Mouse (Mus musculus): ENCODE measurements around the gene Odf3l1. TPM values are rescaled to one million over a fixed set of nuclear protein-coding genes. Genes with fewer than 3 reads are reported as not detected.
"Not testable (repeated sequence)": the region's sequence is repeated elsewhere in the genome, so short reads cannot be mapped to it uniquely, and the experiment has no call there.

The Odf3l1 gene
- polyA plus RNA-seq (2014; fragmentation: Nextera tagmentation; extraction: Ambion mirVana), result not detected in 2 replicates

DNA sequence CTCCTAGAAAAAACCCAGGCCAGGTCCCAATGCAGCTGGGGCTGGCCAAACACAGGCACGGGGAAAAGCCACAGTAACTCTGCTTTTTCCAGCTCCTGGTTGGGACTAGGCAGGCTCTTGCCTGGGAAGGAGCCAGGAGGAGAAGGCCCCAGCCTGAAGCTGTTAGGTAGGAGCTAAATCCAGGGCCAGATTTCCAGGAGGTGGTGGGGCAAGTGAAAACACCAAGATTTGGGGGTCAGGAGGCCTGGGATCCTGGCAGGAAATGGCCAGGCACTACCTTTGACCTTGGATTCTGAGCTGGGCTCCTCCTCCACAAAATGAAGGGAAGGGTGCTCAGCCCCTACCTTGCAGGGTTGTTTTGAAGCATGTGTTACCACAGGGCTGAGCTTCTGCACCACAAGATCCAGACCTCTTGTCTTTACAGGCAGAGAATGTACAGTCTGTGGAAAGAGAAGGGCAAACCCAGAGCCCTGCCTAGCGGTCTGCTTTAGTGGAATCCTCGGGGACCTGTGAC, at the start of gene Odf3l1:
Odf3l1 (minus strand) TSS at position 464 of the 514 bp plus-strand sequence.
- no peak for ATAC-seq (ENCODE audit: low FRiP score)
- 17% methylated on average over 3 of the region's 3 CpGs for WGBS
- no peak within 1 kb of the TSS for H3K27ac ChIP-seq (ENCODE audit: low read depth, low read length)
- peak within 1 kb of the TSS; percentile 39 for H3K9ac ChIP-seq (ENCODE audit: low read length)
- peak within 1 kb of the TSS; percentile 46 for H3K4me2 ChIP-seq
- H3K4me3 ChIP-seq (ENCODE audit: low read depth, low read length), result peak within 1 kb of the TSS; percentile 25
- peaks cover 5% of the 10 kb centered on the region; the same call in 1 of the 2 replicates for H3K4me1 ChIP-seq (ENCODE audit: control insufficient read depth, insufficient read depth, low read length)
- H3K9me3 ChIP-seq (ENCODE audit: control insufficient read depth, low read length), result no peaks in the 10 kb centered on the region
- H3K27me3 ChIP-seq (ENCODE audit: control insufficient read depth, insufficient read depth, low read length), result peaks cover 6% of the 10 kb centered on the region; the same call in 1 of the 2 replicates
- no peak for DNase-seq (ENCODE audit: low spot score, missing footprints)
- H3K36me3 ChIP-seq (ENCODE audit: control insufficient read depth, insufficient read depth, low read length), result no peaks in the 10 kb centered on the region

DNA sequence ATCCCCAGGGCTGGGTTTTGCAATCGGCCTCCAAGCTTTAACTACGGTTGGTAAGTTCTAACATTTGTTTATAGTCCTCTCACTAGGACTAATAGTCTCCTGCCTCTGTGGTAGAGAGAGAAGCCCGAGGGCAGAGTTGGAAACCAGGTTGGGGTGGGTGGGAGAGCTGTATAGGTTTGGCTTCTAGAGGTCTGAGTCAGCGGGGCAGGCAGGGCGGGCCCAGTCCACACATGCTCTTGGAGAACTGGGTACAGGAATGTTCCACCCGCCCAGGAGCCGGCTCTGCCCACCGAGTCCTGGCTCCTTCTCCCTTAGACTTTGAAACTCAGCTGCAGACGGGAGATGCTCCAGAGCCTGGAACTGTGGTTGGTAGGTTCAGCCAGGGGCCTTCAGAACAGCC, 49.5 kb upstream of the Odf3l1 start:
- no peak overlapping the region for H3K4me3 ChIP-seq (ENCODE audit: low read depth, low read length)
- H3K9me3 ChIP-seq (ENCODE audit: control insufficient read depth, low read length), result no peaks in the 10 kb centered on the region
- WGBS, result 90% methylated on average over 9 of the region's 9 CpGs
- ATAC-seq (ENCODE audit: low FRiP score) (no peak), DNase-seq (ENCODE audit: low spot score, missing footprints) (no peak)
- no peaks in the 10 kb centered on the region for H3K4me1 ChIP-seq (ENCODE audit: control insufficient read depth, insufficient read depth, low read length)
- no peaks in the 10 kb centered on the region for H3K27me3 ChIP-seq (ENCODE audit: control insufficient read depth, insufficient read depth, low read length)
- H3K27ac ChIP-seq (ENCODE audit: low read depth, low read length), result no peak overlapping the region
- H3K9ac ChIP-seq (ENCODE audit: low read length), result no peak overlapping the region
- H3K4me2 ChIP-seq, result no peak overlapping the region
- peaks cover 2% of the 10 kb centered on the region; the same call in 1 of the 2 replicates for H3K36me3 ChIP-seq (ENCODE audit: control insufficient read depth, insufficient read depth, low read length)

DNA sequence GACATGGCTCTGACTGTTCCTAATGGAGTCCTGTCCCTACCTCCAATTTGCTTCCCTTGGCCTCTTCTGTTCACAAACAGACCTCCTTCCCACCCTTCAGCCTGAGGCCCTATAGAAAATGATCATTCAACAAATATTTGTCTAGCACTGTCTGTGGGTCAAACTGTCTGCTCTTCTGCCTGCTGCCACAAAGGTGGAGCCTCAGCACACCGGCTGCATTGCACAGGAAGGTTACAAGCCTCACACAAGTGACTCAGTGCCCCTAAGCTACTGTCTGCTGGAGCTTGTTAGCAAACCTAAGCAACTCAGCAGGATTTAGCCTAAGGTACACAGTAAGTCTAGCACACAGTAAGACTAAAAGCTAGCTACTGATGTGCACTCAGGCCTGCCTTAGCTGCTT, 46.5 kb upstream of the Odf3l1 start:
- no peak overlapping the region for H3K4me2 ChIP-seq
- no peaks in the 10 kb centered on the region for H3K9me3 ChIP-seq (ENCODE audit: control insufficient read depth, low read length)
- H3K27me3 ChIP-seq (ENCODE audit: control insufficient read depth, insufficient read depth, low read length), result no peaks in the 10 kb centered on the region
- H3K27ac ChIP-seq (ENCODE audit: low read depth, low read length), result no peak overlapping the region
- DNase-seq (ENCODE audit: low spot score, missing footprints) (no peak), ATAC-seq (ENCODE audit: low FRiP score) (no peak)
- no peak overlapping the region for H3K4me3 ChIP-seq (ENCODE audit: low read depth, low read length)
- no peaks in the 10 kb centered on the region for H3K36me3 ChIP-seq (ENCODE audit: control insufficient read depth, insufficient read depth, low read length)
- no peak overlapping the region for H3K9ac ChIP-seq (ENCODE audit: low read length)
- WGBS, result 71% methylated on average over 1 of the region's 1 CpGs
- H3K4me1 ChIP-seq (ENCODE audit: control insufficient read depth, insufficient read depth, low read length), result no peaks in the 10 kb centered on the region

DNA sequence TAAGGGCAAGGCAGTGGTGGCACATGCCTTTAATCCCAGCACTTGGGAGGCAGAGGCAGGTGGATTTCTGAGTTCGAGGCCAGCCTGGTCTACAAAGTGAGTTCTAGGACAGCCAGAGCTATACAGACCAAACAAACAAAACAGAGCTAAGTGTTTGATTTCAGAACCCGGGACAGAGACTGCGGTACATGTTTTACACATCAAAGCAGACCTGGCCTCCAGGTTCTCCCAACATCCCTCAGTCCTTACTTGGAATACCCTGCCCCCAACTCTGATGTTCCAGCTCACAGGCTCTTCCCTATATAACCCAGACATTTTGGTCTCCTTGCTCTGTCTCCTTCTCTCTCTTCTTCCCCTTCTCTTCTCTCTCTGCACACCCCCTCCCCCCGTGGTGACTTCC, 45.5 kb upstream of the Odf3l1 start:
- not testable (repeated sequence) for ATAC-seq (ENCODE audit: low FRiP score); H3K9ac ChIP-seq (ENCODE audit: low read length); H3K4me1 ChIP-seq (ENCODE audit: control insufficient read depth, insufficient read depth, low read length); H3K36me3 ChIP-seq (ENCODE audit: control insufficient read depth, insufficient read depth, low read length); H3K27ac ChIP-seq (ENCODE audit: low read depth, low read length); H3K9me3 ChIP-seq (ENCODE audit: control insufficient read depth, low read length); H3K4me3 ChIP-seq (ENCODE audit: low read depth, low read length); H3K27me3 ChIP-seq (ENCODE audit: control insufficient read depth, insufficient read depth, low read length); H3K4me2 ChIP-seq; DNase-seq (ENCODE audit: low spot score, missing footprints)
- 65% methylated on average over 4 of the region's 4 CpGs for WGBS

DNA sequence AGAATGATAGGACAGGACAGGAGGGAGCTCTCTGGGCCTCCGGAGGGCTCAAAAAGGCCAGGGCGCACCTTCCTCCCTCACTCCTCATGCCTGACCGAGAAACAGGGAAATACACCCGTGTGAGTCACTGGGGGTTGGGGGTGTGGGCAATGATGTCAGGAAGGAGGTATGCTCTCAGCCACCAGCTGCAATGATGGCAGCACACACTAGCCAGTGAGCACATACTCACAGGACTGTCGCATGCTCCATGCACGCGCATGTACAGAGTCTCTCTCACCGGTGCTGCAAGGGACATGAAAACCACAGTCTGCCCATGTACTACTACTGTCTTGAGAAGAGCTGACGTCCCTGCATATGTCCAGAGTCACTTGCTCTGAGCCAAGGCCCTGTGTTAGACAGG, 43.1 kb upstream of the Odf3l1 start:
- no peaks in the 10 kb centered on the region for H3K27me3 ChIP-seq (ENCODE audit: control insufficient read depth, insufficient read depth, low read length)
- no peaks in the 10 kb centered on the region for H3K36me3 ChIP-seq (ENCODE audit: control insufficient read depth, insufficient read depth, low read length)
- no peak overlapping the region for H3K4me2 ChIP-seq
- H3K9ac ChIP-seq (ENCODE audit: low read length), result no peak overlapping the region
- H3K4me3 ChIP-seq (ENCODE audit: low read depth, low read length), result no peak overlapping the region
- H3K9me3 ChIP-seq (ENCODE audit: control insufficient read depth, low read length), result no peaks in the 10 kb centered on the region
- WGBS, result 85% methylated on average over 9 of the region's 9 CpGs
- H3K4me1 ChIP-seq (ENCODE audit: control insufficient read depth, insufficient read depth, low read length), result no peaks in the 10 kb centered on the region
- ATAC-seq (ENCODE audit: low FRiP score), result no peak
- no peak overlapping the region for H3K27ac ChIP-seq (ENCODE audit: low read depth, low read length)
- DNase-seq (ENCODE audit: low spot score, missing footprints), result no peak

DNA sequence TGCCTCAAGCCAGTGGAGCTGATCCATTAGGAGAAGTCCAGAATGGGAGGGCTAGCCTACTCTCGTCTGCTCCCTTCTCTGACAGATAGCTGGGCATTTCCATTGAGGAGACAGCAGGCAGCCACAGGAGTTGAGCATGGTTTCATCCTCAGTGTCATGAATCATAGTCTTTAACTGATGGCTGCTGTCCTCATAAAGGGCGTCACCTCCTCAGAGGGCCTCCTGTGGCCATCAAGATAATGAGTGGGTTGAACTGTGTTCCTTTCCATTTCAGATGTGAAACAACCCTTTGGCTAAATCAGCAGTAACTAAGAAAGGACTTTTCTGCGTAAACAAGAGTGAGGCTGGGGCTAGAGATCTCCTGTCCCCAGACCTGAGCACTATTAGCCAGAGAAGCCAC, 39.2 kb upstream of the Odf3l1 start:
- no peak for DNase-seq (ENCODE audit: low spot score, missing footprints)
- Histone ChIP-seq H3K4me1 (ENCODE audit: control insufficient read depth, insufficient read depth, low read length) (no peaks in the 10 kb centered on the region), H3K36me3 (ENCODE audit: control insufficient read depth, insufficient read depth, low read length) (no peaks in the 10 kb centered on the region), H3K9ac (ENCODE audit: low read length) (no peak overlapping the region), H3K9me3 (ENCODE audit: control insufficient read depth, low read length) (no peaks in the 10 kb centered on the region), H3K4me2 (no peak overlapping the region), H3K27ac (ENCODE audit: low read depth, low read length) (no peak overlapping the region), H3K4me3 (ENCODE audit: low read depth, low read length) (no peak overlapping the region), H3K27me3 (ENCODE audit: control insufficient read depth, insufficient read depth, low read length) (no peaks in the 10 kb centered on the region)
- WGBS, result 84% methylated on average over 3 of the region's 3 CpGs
- ATAC-seq (ENCODE audit: low FRiP score), result no peak

DNA sequence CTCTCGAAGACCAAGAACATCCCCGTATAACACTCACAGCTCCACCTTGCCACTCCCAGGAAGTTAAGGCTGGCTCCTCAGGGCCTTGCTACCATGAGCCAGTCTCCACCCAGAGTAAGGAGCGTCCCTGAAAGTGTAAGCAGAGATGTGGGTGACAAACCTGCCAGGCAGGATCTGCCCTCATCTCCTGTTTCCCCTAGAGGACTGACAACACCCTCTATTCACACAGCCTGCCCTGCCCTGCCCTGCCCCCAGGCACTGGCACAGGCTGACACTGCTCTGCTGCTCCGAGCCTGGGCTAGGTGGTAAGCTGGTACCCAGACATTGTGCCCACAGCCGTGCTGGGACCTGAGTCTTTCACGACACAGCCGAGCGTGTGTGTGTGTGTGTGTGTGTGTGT, 36.7 kb upstream of the Odf3l1 start:
- Histone ChIP-seq H3K4me3 (ENCODE audit: low read depth, low read length) (no peak overlapping the region), H3K27me3 (ENCODE audit: control insufficient read depth, insufficient read depth, low read length) (no peaks in the 10 kb centered on the region), H3K9ac (ENCODE audit: low read length) (no peak overlapping the region), H3K36me3 (ENCODE audit: control insufficient read depth, insufficient read depth, low read length) (no peaks in the 10 kb centered on the region), H3K4me1 (ENCODE audit: control insufficient read depth, insufficient read depth, low read length) (no peaks in the 10 kb centered on the region), H3K27ac (ENCODE audit: low read depth, low read length) (no peak overlapping the region), H3K9me3 (ENCODE audit: control insufficient read depth, low read length) (no peaks in the 10 kb centered on the region), H3K4me2 (no peak overlapping the region)
- no peak for DNase-seq (ENCODE audit: low spot score, missing footprints)
- ATAC-seq (ENCODE audit: low FRiP score), result no peak
- 75% methylated on average over 8 of the region's 8 CpGs for WGBS

DNA sequence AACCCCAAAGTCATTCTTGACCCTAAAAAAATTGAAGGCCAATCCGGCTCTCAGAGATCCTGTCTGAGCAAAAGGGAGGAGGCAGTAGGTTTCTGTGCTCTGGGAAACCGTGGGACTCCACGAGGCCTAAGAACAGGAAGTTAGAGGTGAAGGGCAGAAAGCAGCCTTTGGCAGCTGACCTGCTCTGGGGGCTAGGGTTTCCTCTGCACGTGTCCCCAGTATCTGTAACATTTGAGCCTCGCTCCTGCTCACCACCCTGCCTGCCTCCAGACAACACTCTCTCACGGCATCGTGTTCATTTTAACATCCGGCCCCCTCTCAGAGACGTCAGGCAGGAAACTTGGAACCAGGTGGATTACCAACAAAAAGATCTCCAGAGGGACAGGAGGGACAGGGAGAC, 36.1 kb upstream of the Odf3l1 start:
- Histone ChIP-seq H3K27ac (ENCODE audit: low read depth, low read length) (no peak overlapping the region), H3K36me3 (ENCODE audit: control insufficient read depth, insufficient read depth, low read length) (no peaks in the 10 kb centered on the region), H3K4me3 (ENCODE audit: low read depth, low read length) (no peak overlapping the region), H3K9me3 (ENCODE audit: control insufficient read depth, low read length) (no peaks in the 10 kb centered on the region), H3K4me2 (no peak overlapping the region), H3K9ac (ENCODE audit: low read length) (no peak overlapping the region), H3K4me1 (ENCODE audit: control insufficient read depth, insufficient read depth, low read length) (no peaks in the 10 kb centered on the region), H3K27me3 (ENCODE audit: control insufficient read depth, insufficient read depth, low read length) (no peaks in the 10 kb centered on the region)
- DNase-seq (ENCODE audit: low spot score, missing footprints) (no peak), ATAC-seq (ENCODE audit: low FRiP score) (no peak)
- 75% methylated on average over 9 of the region's 9 CpGs for WGBS

DNA sequence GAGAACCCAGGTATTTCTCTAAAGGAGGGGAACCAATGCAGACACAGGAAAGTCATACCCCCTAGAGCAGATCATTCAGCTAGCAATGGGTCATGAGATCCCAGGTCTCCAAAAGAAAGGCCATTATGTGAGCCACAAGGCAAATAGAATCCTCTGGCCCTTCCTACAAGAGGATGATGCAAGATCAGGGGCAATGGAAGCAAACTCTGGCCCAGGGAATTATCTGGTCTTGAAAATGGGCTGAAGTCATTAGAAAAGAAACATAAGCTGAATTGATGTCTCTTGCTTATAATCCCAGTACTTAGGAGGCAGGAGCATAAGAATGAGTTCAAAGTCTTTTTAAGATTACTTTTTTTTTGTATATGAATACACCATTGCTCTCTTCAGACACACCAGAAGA, 35.6 kb upstream of the Odf3l1 start:
- DNase-seq (ENCODE audit: low spot score, missing footprints) (no peak), ATAC-seq (ENCODE audit: low FRiP score) (no peak)
- H3K9ac ChIP-seq (ENCODE audit: low read length), result no peak overlapping the region
- no peaks in the 10 kb centered on the region for H3K36me3 ChIP-seq (ENCODE audit: control insufficient read depth, insufficient read depth, low read length)
- no peaks in the 10 kb centered on the region for H3K9me3 ChIP-seq (ENCODE audit: control insufficient read depth, low read length)
- no peak overlapping the region for H3K27ac ChIP-seq (ENCODE audit: low read depth, low read length)
- no peaks in the 10 kb centered on the region for H3K4me1 ChIP-seq (ENCODE audit: control insufficient read depth, insufficient read depth, low read length)
- H3K27me3 ChIP-seq (ENCODE audit: control insufficient read depth, insufficient read depth, low read length), result no peaks in the 10 kb centered on the region
- H3K4me2 ChIP-seq, result no peak overlapping the region
- no peak overlapping the region for H3K4me3 ChIP-seq (ENCODE audit: low read depth, low read length)

DNA sequence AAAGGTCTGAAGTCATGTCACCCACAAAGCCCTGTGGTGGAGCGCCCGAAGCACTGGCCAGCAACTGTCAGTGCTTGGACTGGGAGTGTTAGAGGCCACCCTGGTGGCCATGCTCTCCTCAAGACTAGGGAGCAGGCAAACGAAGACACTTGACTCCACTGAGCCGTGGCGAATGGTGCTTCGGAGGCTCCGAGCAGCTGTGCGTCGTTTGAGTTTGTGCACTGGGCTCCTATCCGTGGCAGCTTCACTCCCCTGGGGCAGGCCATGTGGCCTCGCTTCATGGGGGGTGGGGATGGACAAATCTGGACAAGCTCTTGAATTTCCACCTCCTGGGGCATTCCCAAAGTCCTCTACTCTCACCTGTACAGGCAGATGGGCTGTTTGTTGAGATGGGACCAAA, 34.9 kb upstream of the Odf3l1 start:
- H3K36me3 ChIP-seq (ENCODE audit: control insufficient read depth, insufficient read depth, low read length), result no peaks in the 10 kb centered on the region
- ATAC-seq (ENCODE audit: low FRiP score) (no peak), DNase-seq (ENCODE audit: low spot score, missing footprints) (no peak)
- H3K27me3 ChIP-seq (ENCODE audit: control insufficient read depth, insufficient read depth, low read length), result no peaks in the 10 kb centered on the region
- 80% methylated on average over 11 of the region's 11 CpGs for whole genome bisulfite sequencing
- no peak overlapping the region for H3K9ac ChIP-seq (ENCODE audit: low read length)
- no peaks in the 10 kb centered on the region for H3K4me1 ChIP-seq (ENCODE audit: control insufficient read depth, insufficient read depth, low read length)
- no peaks in the 10 kb centered on the region for H3K9me3 ChIP-seq (ENCODE audit: control insufficient read depth, low read length)
- H3K4me2 ChIP-seq, result no peak overlapping the region
- H3K4me3 ChIP-seq (ENCODE audit: low read depth, low read length), result no peak overlapping the region
- no peak overlapping the region for H3K27ac ChIP-seq (ENCODE audit: low read depth, low read length)

Data from midbrain, embryonic 11.5 days (tissue).